Mouse (Mus musculus) E14TG2a.4 (cell line): ENCODE results near the gene Ubiad1.

Experiments used
- H3K27me3 ChIP-seq: 2 replicates; pipeline ENCODE4 v1.6.1; 2014; ENCODE audit warnings: low read length, control low read depth; ENCODE audit not compliant: insufficient read depth
- H3K36me3 ChIP-seq: 2 replicates; pipeline ENCODE4 v1.6.1; 2014; ENCODE audit warnings: low read length, control low read depth; ENCODE audit not compliant: insufficient read depth
- H3K4me1 ChIP-seq: replicated peaks from 2 replicates; pipeline ENCODE4 v1.6.1; 2014; ENCODE audit warnings: low read depth, low read length, control low read depth
- H3K4me3 ChIP-seq: replicated peaks from 2 replicates; pipeline ENCODE4 v1.5.1; 2014; ENCODE audit warnings: mild to moderate bottlenecking, low read length
- H3K9me3 ChIP-seq: 2 replicates; pipeline ENCODE4 v1.6.1; 2014; ENCODE audit warnings: low read length, control low read depth
- CTCF ChIP-seq: conservative IDR thresholded peaks from 2 replicates; pipeline ENCODE4 v1.5.1; 2014; ENCODE audit warnings: low read length
- NANOG ChIP-seq: IDR thresholded peaks from 2 replicates; pipeline ENCODE4 v1.6.1; 2014; ENCODE audit warnings: borderline replicate concordance, low read length, mixed read lengths
- POU5F1 ChIP-seq: IDR thresholded peaks from 2 replicates; pipeline ENCODE4 v1.6.1; 2014; ENCODE audit warnings: low read length, borderline replicate concordance

Ubiad1 gene

GRCm38 (mm10) chr4:148471363-148471806, 26.8 kb upstream of the Ubiad1 start:
- Histone ChIP-seq H3K9me3 (no peaks in the 10 kb centered on the region), H3K27me3 (no peaks in the 10 kb centered on the region), H3K4me1 (peaks cover 26% of the 10 kb centered on the region), H3K36me3 (peaks cover 93% of the 10 kb centered on the region), H3K4me3 (no peak overlapping the region)
- TF ChIP-seq CTCF, result no peak
- no peak for TF ChIP-seq NANOG
- TF ChIP-seq POU5F1, result no peak

DNA sequence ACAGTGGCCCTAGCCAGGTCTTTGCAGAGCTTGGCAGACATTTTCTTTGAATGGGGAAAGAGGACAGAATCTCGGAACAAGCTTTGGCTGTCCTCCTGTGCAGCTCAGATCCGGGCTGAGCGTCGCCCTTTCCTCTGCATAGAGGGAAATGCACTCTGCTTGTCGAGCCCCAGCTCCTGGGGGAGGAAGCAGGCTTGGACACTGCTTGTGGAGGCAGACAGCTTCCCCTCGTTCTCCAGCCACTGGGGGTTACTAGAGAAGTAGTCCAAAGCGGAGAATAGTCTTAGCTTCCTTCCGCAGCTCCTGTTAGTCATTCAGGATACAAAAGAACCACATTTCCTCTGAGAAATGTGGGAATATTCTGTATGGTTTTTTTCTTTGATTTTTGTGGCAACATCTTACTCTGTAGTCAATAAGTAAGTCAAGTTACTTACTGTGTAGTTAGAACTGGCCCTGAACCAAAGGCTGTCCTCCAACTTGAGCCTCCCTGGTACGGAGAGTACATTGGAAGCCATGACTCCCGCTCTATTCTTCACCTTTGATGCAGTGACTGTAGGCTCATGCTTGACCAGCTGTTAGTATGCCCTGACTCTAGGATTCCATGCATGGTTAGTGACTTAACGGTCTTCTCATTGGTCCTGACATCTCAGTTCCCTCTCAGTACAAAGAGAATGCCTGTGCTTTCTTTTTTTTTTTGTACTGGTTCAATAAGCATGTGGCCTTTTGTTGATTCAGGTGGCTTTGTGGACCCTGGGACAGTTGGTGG, 25.1 kb upstream of the Ubiad1 start:
- H3K4me3 ChIP-seq, result no peak overlapping the region
- peaks cover 29% of the 10 kb centered on the region for H3K4me1 ChIP-seq
- no peaks in the 10 kb centered on the region for H3K27me3 ChIP-seq
- H3K9me3 ChIP-seq, result no peaks in the 10 kb centered on the region
- TF ChIP-seq POU5F1 (no peak), NANOG (no peak)
- H3K36me3 ChIP-seq, result peaks cover 92% of the 10 kb centered on the region

GRCm38 (mm10) chr4:148468396-148468795, 23.8 kb upstream of the Ubiad1 start:
- H3K4me3 ChIP-seq, result peak overlapping the region; percentile 58
- H3K36me3 ChIP-seq, result peaks cover 96% of the 10 kb centered on the region
- H3K27me3 ChIP-seq, result no peaks in the 10 kb centered on the region
- TF ChIP-seq POU5F1, result no peak
- TF ChIP-seq NANOG, result no peak
- TF ChIP-seq CTCF, result no peak
- no peaks in the 10 kb centered on the region for H3K9me3 ChIP-seq
- H3K4me1 ChIP-seq, result peaks cover 39% of the 10 kb centered on the region

DNA sequence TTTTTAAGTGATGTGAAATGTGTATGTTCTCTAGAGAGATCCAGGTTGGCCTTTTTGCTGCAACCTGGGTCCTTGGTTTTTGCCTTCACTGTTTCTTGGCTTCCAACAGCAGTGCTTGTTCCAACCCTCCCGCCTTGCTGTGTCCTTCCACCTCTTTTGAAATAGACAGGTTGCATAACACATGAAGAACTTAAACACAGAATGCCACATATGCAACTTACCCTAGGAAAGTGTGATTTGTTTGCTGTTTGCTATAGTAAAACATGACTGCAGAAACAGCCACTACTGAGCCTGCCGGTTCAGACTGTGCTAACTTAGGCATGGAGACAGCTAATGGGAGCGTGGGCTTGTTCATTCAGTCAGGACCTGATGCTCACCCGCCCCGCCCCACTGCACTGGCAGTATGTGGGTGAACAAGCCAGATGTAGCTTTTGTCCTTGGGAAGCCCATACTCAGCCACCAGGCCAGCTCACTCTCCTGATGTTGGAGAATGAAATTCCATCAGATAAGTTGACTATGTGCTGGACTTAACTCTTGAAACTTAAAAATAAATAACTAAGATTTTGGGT, 22.0 kb upstream of the Ubiad1 start:
- H3K4me1 ChIP-seq, result peaks cover 39% of the 10 kb centered on the region
- H3K9me3 ChIP-seq, result no peaks in the 10 kb centered on the region
- TF ChIP-seq CTCF, result no peak
- no peak for TF ChIP-seq NANOG
- no peak for TF ChIP-seq POU5F1
- no peaks in the 10 kb centered on the region for H3K27me3 ChIP-seq
- peaks cover 95% of the 10 kb centered on the region for H3K36me3 ChIP-seq
- no peak overlapping the region for H3K4me3 ChIP-seq

GRCm38 (mm10) chr4:148464869-148465268, 20.3 kb upstream of the Ubiad1 start:
- no peak for TF ChIP-seq NANOG
- TF ChIP-seq CTCF, result no peak
- no peak for TF ChIP-seq POU5F1
- Histone ChIP-seq H3K27me3 (no peaks in the 10 kb centered on the region), H3K9me3 (no peaks in the 10 kb centered on the region), H3K36me3 (peaks cover 90% of the 10 kb centered on the region), H3K4me1 (peaks cover 39% of the 10 kb centered on the region), H3K4me3 (no peak overlapping the region)

DNA sequence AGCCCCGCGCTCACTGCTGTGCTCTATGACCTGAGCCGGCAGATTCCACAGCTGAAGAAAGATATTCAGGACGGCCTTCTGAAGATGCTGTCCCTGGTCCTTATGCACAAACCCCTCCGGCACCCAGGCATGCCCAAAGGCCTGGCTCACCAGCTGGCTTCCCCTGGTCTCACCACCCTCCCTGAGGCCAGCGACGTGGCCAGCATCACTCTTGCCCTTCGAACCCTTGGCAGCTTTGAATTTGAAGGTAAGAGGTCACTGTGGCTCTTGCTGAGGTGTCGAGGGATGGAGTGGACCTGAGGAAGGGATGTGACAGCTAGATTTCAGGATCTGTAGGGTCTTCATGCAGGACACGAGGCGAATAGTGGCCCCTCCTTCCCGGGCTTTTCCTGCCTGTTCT, 19.7 kb upstream of the Ubiad1 start:
- Histone ChIP-seq H3K36me3 (peaks cover 90% of the 10 kb centered on the region), H3K4me3 (no peak overlapping the region)
- TF ChIP-seq NANOG, result no peak
- no peak for TF ChIP-seq POU5F1
- no peak for TF ChIP-seq CTCF

DNA sequence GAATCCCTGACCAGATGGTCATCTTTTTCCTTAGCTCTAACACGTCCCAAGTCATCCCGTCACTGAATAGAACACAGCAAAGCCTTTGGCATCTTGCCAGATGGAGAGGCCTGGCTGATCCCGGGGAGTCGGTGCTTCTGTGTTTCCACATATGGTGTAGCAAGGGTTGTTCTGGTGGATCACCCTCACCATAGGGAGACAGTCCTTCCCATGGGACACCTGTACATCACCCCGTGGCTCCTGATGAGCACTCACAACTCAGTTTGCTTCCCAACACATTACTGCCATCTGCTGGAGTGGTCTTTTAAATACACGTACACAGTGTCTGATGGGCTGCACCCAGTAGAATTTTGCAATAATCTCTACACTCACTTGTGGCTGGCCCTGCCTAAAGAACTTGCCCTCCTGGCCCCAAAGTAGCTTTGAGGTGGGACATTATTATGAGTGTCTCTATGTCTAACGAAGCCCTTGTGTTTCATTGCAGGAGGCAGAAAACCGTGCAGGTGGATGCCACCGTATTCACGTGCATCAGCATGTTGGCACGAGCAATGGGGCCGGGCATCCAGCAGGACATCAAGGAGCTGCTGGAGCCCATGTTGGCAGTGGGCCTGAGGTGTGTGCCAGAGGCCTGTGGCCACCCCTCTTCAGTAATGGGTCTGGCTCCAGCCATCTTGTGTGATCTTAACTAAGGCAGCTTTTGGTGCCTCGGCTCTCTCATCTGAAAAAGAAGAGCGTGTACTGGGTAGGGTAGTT, 18.8 kb upstream of the Ubiad1 start:
- Histone ChIP-seq H3K4me3 (no peak overlapping the region), H3K36me3 (peaks cover 90% of the 10 kb centered on the region), H3K9me3 (no peaks in the 10 kb centered on the region), H3K4me1 (peaks cover 33% of the 10 kb centered on the region), H3K27me3 (no peaks in the 10 kb centered on the region)
- TF ChIP-seq NANOG (no peak), CTCF (peak; percentile 35), POU5F1 (no peak)

More for the DNA sequence above, 19.7 kb upstream of the Ubiad1 start:
- Histone ChIP-seq H3K27me3 (no peaks in the 10 kb centered on the region), H3K4me1 (peaks cover 37% of the 10 kb centered on the region), H3K9me3 (no peaks in the 10 kb centered on the region)

GRCm38 (mm10) chr4:148462717-148463116, 18.1 kb upstream of the Ubiad1 start:
- peaks cover 32% of the 10 kb centered on the region for H3K4me1 ChIP-seq
- H3K36me3 ChIP-seq, result peaks cover 90% of the 10 kb centered on the region
- H3K27me3 ChIP-seq, result no peaks in the 10 kb centered on the region
- no peak for TF ChIP-seq POU5F1
- no peak for TF ChIP-seq NANOG
- no peak for TF ChIP-seq CTCF
- H3K9me3 ChIP-seq, result no peaks in the 10 kb centered on the region
- no peak overlapping the region for H3K4me3 ChIP-seq
